Mouse (Mus musculus) heart, postnatal 0 days (tissue): Measurements from ENCODE around the gene Gabrb3.

Source experiments
- CTCF ChIP-seq: IDR thresholded peaks from 2 replicates; pipeline ENCODE4 v1.5.1; 2016; ENCODE audit warnings: antibody characterized with exemption, control low read depth, low read depth
- EP300 ChIP-seq: IDR thresholded peaks from 2 replicates; pipeline ENCODE4 v1.6.1; 2016; ENCODE audit warnings: antibody characterized with exemption, low read depth

DNA sequence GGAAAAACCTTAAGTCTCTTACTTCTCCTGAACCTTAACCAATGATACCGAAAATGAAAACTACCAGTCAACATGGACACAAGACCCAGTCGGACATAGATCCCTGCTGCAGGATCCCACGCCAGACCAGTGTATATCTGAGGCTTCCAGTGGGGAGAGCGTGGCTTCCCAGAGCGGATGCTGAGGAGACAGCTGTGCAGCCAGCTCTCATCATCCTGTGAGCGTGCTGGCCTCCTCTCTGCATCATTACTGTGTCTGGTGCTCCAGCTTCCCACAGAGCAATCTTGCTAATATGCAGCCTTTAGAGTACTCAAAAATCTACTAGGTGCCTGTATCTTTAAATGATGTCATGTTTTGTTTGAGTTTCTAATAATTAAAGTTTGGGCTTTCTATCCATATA is 257.9 kb downstream of the Gabrb3 start:
- TF ChIP-seq CTCF (no peak), EP300 (no peak)
